Mouse (Mus musculus): ENCODE measurements around the gene Pomgnt1.

GRCm38 (mm10) chr4:116110695-116111094 lies 12.9 kb upstream of the Pomgnt1 start:
- TF ChIP-seq CTCF (IDR thresholded peaks at IDR 0.05): no peak
- TF ChIP-seq EP300 (IDR thresholded peaks at IDR 0.05): no peak
